Mouse (Mus musculus): ENCODE measurements around the gene Nek11.
A peak's percentile ranks its signal among the peaks of the same experiment; 100 is the strongest.

Gene Nek11

GRCm38 (mm10) chr9:105395218-105395627 is at the start of gene Nek11, which contains the start of gene Aste1:
Gene Nek11 (minus strand): TSS chr9:105395524.
Gene Aste1 (plus strand): TSS chr9:105395392.
- peak; percentile 76 for DNase-seq (ENCODE audit: low spot score)

- DNase-seq (ENCODE audit: low spot score) = no peak
Measured at GRCm38 (mm10) chr9:105408549-105408948, 13.2 kb upstream of the Nek11 start.

- no peak for DNase-seq (ENCODE audit: low spot score)
Measured at GRCm38 (mm10) chr9:105394720-105395119, 604 bp downstream of the Nek11 start.

DNA sequence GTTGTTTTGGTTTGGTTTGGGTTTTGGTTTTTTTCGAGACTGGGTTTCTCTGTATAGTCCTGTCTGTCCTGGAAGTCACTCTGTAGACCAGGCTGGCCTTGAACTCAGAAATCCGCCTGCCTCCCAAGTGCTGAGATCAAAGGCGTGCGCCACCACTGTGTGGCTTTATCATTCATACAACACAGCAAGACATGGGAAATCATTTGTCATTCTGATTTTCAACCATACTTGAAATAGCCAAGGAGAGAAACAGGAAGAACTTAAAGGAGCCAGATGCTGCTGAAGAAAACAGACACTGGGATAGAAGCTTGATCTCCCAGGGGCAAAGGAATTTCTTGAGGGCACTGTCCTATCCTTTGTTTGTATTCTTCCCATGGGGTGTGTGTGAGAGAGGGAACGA is 4.7 kb downstream of the Nek11 start:
- no peak for DNase-seq (ENCODE audit: low spot score)

DNA sequence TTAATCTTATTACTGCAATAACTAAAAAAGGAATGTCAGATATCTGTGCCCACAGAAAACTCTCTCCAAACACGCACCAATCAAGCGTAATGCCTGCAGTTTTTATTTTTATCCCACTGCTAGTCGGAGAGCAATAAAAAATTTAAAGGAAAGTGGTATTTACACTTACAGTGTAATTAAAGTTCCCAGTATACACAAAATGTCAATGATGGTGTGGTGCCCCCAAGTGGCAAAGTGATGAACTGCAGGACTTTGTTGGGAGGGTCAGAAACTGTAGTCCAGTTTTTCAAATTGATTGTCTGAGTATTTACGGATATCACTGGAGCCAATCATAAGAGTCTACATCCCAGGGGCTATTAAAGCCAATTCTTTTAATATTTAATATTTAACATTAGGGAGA is 6.0 kb downstream of the Nek11 start:
- DNase-seq (ENCODE audit: low spot score) = peak; percentile 27

DNA sequence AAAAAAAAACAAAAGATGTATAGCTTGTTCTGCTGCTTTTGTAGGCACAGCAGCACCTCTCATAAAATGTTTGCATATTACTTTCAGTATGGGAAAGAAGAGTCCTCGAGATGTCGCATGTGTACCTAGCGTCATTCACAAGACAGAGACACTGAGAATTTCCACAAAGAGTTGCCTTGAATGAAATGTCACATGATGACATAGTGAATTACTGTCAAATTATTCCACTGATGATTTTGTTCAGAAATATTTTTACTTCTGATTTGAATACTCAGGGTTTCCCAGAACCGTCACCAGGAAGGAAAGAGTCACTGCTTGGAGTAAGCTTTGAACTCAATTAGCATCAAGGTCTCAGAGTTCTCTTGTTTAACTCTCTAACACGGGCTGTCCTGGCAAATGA is 7.9 kb downstream of the Nek11 start:
- no peak for DNase-seq (ENCODE audit: low spot score)

- no peak for DNase-seq (ENCODE audit: low spot score)
Measured at GRCm38 (mm10) chr9:105379533-105380145, 15.7 kb downstream of the Nek11 start.

DNA sequence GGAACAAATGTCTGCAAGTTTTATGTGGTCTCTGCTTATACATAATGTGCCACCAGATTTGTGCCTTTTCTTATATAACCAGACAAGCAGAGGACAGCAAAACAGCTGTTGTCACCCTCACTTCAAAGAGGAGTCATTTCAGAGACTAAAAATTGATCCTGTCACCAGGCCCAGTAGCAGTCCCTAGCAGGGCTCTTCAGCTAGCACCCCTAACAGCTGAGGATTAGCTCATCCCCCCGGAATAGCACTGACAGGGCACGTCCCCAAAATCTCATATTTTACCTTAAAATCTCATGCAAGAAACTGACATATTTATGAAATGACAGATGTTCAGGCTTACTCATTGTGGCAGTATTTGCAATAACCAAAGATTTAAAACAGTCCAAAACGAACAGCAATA is 17.7 kb downstream of the Nek11 start:
- no peak for DNase-seq (ENCODE audit: low spot score)

DNA sequence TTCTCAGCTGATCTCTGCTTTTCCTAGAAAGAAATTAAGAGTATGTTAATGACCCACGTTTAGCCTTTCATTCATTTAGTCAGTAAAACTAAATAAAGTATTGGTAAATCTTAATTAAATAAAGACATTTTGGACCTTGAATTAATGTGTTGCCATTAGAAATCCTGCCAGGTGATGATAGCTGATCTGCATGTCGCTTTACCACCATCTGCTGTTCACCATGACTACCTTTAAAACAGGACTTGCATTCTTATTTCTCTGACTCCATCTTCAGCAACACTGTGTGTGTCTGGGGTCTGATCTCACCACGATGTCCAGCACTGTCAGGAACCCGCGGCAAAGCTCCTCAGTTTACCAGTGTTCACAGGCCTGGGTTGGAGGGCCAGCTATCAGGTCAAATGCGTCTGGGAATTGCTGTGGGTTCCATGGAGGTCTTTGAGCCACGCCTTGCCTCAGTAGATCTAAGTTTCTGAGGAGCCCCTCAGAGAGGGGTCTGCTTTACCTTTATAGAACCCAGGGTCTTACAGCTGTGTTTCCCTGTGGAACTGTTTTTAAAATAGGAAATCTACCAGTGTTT is 18.3 kb downstream of the Nek11 start:
- DNase-seq (ENCODE audit: low spot score) = no peak

- no peak for DNase-seq (ENCODE audit: low spot score)
Measured at GRCm38 (mm10) chr9:105376411-105376810, 18.9 kb downstream of the Nek11 start.

DNA sequence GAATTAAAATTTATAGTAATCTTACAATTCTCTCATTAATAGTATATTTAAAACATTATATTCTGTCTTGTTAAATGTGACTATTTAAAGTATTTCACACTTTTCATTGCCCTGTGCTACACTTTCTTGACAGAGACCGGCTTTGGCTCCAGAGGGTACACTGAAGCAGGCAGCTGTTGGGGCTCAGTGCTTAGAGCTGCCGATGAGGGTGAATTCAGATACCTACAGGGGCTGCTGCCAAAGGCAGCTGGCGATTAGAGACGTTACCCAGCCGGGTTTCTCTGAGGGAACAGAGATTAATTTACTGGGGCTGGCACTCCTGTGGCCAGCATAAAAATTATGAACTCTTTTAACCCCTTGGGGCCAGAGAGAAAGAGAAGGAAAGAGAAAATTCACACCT is 21.0 kb downstream of the Nek11 start:
- no peak for DNase-seq (ENCODE audit: low spot score)

GRCm38 (mm10) chr9:105368605-105369004 is 26.7 kb downstream of the Nek11 start:
- DNase-seq (ENCODE audit: low spot score) = no peak

GRCm38 (mm10) chr9:105366199-105366598 is 29.1 kb downstream of the Nek11 start:
- DNase-seq (ENCODE audit: low spot score) = no peak

GRCm38 (mm10) chr9:105363520-105364231 is 31.6 kb downstream of the Nek11 start:
- no peak for DNase-seq (ENCODE audit: low spot score)

- no peak for DNase-seq (ENCODE audit: low spot score)
Measured at GRCm38 (mm10) chr9:105362181-105362580, 33.1 kb downstream of the Nek11 start.

- no peak for DNase-seq (ENCODE audit: low spot score)
Measured at GRCm38 (mm10) chr9:105349034-105349433, 46.3 kb downstream of the Nek11 start.

DNA sequence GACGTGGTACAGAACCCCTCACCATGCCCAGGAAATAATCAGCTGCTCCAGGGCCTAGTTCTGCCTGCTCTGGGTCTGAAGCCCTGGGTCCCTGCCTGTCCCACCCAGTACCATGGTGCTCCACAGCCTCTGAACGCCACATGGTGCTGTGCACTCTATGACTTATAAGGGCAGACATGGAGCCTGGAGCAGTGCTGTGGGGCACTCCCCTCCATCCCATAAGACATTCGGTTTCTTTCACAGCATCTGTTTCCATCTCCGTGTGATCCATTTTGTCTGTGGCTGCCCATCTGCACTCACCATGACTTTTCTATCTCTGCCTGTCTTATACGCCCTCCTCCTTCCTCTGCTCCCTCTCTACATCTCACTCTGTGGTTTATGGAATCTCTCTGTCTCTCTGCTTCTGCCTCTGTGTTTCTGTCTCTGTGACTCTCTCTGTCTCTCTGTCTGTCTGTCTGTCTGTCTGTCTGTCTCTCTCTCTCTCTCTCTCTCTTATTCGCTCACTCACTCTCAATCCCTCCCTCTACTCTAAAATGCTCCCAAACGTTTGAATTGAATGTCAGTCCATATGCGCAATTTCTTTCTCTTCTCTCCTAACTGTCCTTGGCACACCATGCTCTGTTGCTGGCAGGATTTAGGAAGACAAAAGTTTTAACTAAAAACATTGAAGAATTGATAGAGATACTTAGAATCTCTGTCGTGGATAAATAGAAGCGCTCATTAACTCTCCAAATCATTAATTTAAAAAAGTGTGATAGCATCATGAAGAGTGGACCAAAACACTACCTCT is 46.9 kb downstream of the Nek11 start:
- no peak for DNase-seq (ENCODE audit: low spot score)

DNA sequence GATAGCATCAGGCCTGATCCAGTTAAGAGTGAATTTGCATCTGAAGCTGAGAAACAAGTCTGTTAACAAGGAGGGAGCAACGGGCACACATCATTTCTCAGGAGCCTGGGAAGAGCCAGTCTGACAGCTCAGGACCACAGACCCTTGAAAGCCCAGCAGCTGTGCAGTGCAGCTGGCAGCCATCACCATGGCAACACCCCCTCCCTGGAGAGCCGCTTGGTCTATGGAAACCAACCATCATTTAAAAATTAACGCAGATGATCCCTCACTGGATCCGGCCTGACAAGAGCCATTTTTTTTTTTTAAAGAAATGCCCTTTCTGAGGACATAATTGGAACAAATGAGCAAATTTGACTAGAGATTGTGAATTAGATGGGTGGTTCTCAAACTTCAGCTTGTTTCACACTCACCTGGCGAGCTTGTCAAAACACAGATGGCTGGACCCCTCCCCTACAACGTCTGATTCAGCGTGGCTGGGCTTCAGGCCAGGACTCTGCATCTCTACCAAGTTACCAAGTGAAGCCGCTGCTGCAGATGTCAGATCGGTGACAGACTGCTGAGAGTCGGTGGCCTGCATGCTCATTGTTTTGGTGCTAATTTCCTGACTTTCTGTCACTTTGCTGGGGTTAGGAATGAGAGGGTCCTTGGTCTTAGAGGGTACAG is 52.2 kb downstream of the Nek11 start:
- DNase-seq (ENCODE audit: low spot score) = no peak

DNA sequence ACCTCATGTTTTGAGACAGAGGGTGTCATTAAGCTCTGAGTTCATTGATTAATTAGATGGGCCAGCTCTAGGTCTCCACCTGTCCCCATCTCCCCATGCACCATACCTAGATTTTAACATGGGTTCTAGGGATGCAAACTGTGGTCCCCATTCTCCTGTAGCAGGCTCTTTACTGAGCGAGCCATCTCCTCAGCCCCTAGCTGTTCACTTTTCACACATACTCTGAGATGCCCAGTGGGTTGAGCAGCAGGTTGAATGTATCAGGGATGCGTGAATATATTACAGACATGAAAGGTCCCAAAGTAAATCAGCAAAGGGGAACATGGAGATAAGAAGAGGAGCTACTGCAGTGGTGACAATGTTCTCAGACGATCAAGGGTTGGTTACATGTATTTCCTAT is 52.8 kb downstream of the Nek11 start:
- no peak for DNase-seq (ENCODE audit: low spot score)

- no peak for DNase-seq (ENCODE audit: low spot score)
Measured at GRCm38 (mm10) chr9:105332436-105333016, 62.8 kb downstream of the Nek11 start.

GRCm38 (mm10) chr9:105321856-105322255 is 73.5 kb downstream of the Nek11 start:
- no peak for DNase-seq (ENCODE audit: low spot score)

DNA sequence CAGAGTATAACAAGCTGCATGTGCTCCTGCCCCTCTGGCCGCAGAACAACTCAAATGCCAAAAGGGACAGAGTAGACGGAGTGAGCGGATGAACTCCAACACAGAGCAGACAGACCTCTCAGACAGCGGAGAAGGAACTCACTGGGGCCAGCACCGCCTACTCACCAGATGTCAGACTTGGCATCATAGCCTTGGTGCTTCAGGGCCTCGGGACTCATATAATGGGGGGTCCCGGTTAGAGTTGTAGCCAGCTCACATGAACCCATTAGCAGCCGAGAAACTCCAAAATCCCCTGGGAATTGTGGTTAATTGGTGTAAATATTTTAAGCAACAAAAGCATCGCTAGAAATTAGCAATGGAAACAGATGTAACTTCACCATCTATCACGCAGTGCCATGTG is 82.1 kb downstream of the Nek11 start:
- no peak for DNase-seq (ENCODE audit: low spot score)

Measured in urinary bladder, postnatal 10 days (tissue).